Mouse (Mus musculus) cerebellum, adult 9-10 months (tissue): ENCODE data around the gene Cbln1.

ENCODE experiments used
- DNase-seq: peaks from one replicate; pipeline ENCODE4 v3.0.0; 2022

Gene Cbln1

GRCm38 (mm10) chr8:87472271-87473236 is at the start of gene Cbln1:
Cbln1 (minus strand) TSS chr8:87472609.
- peak; percentile 95 for DNase-seq

GRCm38 (mm10) chr8:87517132-87517531 is 44.7 kb upstream of the Cbln1 start:
- DNase-seq, result no peak

- DNase-seq, result no peak
Measured at GRCm38 (mm10) chr8:87513796-87514195, 41.4 kb upstream of the Cbln1 start.

GRCm38 (mm10) chr8:87513350-87513749 is 40.9 kb upstream of the Cbln1 start:
- no peak for DNase-seq

GRCm38 (mm10) chr8:87512636-87513035 is 40.2 kb upstream of the Cbln1 start:
- DNase-seq, result no peak

GRCm38 (mm10) chr8:87507046-87507445 is 34.6 kb upstream of the Cbln1 start:
- DNase-seq, result no peak

- DNase-seq, result no peak
Measured at GRCm38 (mm10) chr8:87504441-87504840, 32.0 kb upstream of the Cbln1 start.

GRCm38 (mm10) chr8:87502684-87503083 is 30.3 kb upstream of the Cbln1 start:
- DNase-seq, result no peak

- no peak for DNase-seq
Measured at GRCm38 (mm10) chr8:87497641-87498040, 25.2 kb upstream of the Cbln1 start.

- no peak for DNase-seq
Measured at GRCm38 (mm10) chr8:87496511-87496910, 24.1 kb upstream of the Cbln1 start.

- DNase-seq, result no peak
Measured at GRCm38 (mm10) chr8:87494862-87495261, 22.5 kb upstream of the Cbln1 start.

GRCm38 (mm10) chr8:87489841-87490415 is 17.5 kb upstream of the Cbln1 start:
- DNase-seq, result no peak

GRCm38 (mm10) chr8:87481396-87481795 is 9.0 kb upstream of the Cbln1 start:
- no peak for DNase-seq

- DNase-seq, result peak; percentile 66
Measured at GRCm38 (mm10) chr8:87478221-87478620, 5.8 kb upstream of the Cbln1 start.

GRCm38 (mm10) chr8:87477102-87477645 is 4.8 kb upstream of the Cbln1 start:
- DNase-seq, result no peak

- peak; percentile 61 for DNase-seq
Measured at GRCm38 (mm10) chr8:87475551-87475950, 3.1 kb upstream of the Cbln1 start.

- DNase-seq, result peak; percentile 58
Measured at GRCm38 (mm10) chr8:87474379-87474778, 2.0 kb upstream of the Cbln1 start.

- DNase-seq, result peak; percentile 72
Measured at GRCm38 (mm10) chr8:87473940-87474339, 1.5 kb upstream of the Cbln1 start.

GRCm38 (mm10) chr8:87473314-87473713 is 905 bp upstream of the Cbln1 start:
- DNase-seq, result peak; percentile 77

GRCm38 (mm10) chr8:87471603-87472270 is 672 bp downstream of the Cbln1 start:
- peak; percentile 73 for DNase-seq

GRCm38 (mm10) chr8:87470834-87471602 is 1.4 kb downstream of the Cbln1 start:
- DNase-seq, result no peak
